Mouse (Mus musculus) ES-E14 (cell line): ENCODE data around the gene Epb41l2. TPM values are rescaled to one million over a fixed set of nuclear protein-coding genes. Genes with fewer than 3 reads are reported as not detected.

Source experiments
- DNase-seq: peaks from one replicate; pipeline ENCODE4 v3.0.0-alpha.2; 2013; ENCODE audit warnings: low read depth, low spot score
- H3K27ac ChIP-seq: 2 replicates; pipeline ENCODE4 v1.5.1; 2012; ENCODE audit warnings: low read depth, mild to moderate bottlenecking, low read length, moderate library complexity, mixed read lengths; ENCODE audit not compliant: poor library complexity, insufficient read depth, severe bottlenecking
- H3K36me3 ChIP-seq: 2 replicates; pipeline ENCODE4 v1.6.1; 2012; ENCODE audit warnings: mild to moderate bottlenecking, low read length, moderate library complexity, mixed read lengths; ENCODE audit not compliant: control insufficient read depth, poor library complexity, insufficient read depth, severe bottlenecking
- H3K4me1 ChIP-seq, 2 experiments: fragments of 150-350 bp in 1 of 2; sonication (generic) in 1 of 2; 2 replicates each; pipeline ENCODE4 v1.6.1; 2012; ENCODE audit warnings: low read length in 2 of 2, mild to moderate bottlenecking in 1 of 2, mixed read lengths in 1 of 2; ENCODE audit not compliant: control insufficient read depth in 2 of 2, insufficient read depth in 2 of 2, poor library complexity in 1 of 2
- H3K4me3 ChIP-seq, 2 experiments: fragments of 150-350 bp in 1 of 2; sonication (generic) in 1 of 2; 2 replicates each; pipeline ENCODE4 v1.5.1; 2012; ENCODE audit warnings: low read length in 2 of 2, low read depth in 1 of 2, mild to moderate bottlenecking in 1 of 2, mixed read lengths in 1 of 2; ENCODE audit not compliant: insufficient read depth in 1 of 2, poor library complexity in 1 of 2, severe bottlenecking in 1 of 2
- H3K9ac ChIP-seq: 2 replicates; pipeline ENCODE4 v1.6.1; 2012; ENCODE audit warnings: low read depth, mild to moderate bottlenecking, low read length, mixed read lengths; ENCODE audit not compliant: poor library complexity, insufficient read depth, severe bottlenecking
- H3K9me3 ChIP-seq: fragments of 150-350 bp; sonication (generic); 2 replicates; pipeline ENCODE4 v1.6.1; 2012; ENCODE audit warnings: low read depth, mild to moderate bottlenecking, low read length; ENCODE audit not compliant: control insufficient read depth, insufficient read depth
- CHD2 ChIP-seq: IDR thresholded peaks from 2 replicates; pipeline ENCODE4 v1.6.1; 2014; ENCODE audit warnings: mild to moderate bottlenecking, low read depth, low read length, inconsistent platforms
- HCFC1 ChIP-seq: IDR thresholded peaks from 2 replicates; pipeline ENCODE4 v1.6.1; 2012; ENCODE audit warnings: low read length, inconsistent platforms, borderline replicate concordance; ENCODE audit not compliant: insufficient read depth
- MAFK ChIP-seq: IDR thresholded peaks from 2 replicates; pipeline ENCODE4 v1.6.1; 2014; ENCODE audit warnings: mild to moderate bottlenecking, low read depth, low read length, inconsistent platforms; ENCODE audit not compliant: insufficient read depth
- ZC3H11A ChIP-seq: IDR thresholded peaks from 2 replicates; pipeline ENCODE4 v1.6.1; 2012; ENCODE audit warnings: low read depth, mild to moderate bottlenecking, inconsistent platforms, low read length, borderline replicate concordance
- ZNF384 ChIP-seq: IDR thresholded peaks from 2 replicates; pipeline ENCODE4 v1.6.1; 2012; ENCODE audit warnings: low read depth, low read length, inconsistent platforms
- in situ Hi-C, 2 experiments: fragments of 600-800 bp; cut with MboI; formaldehyde crosslinking; loops; one replicate each; pipeline ENCODE4 v1.15.1; 2025; ENCODE audit warnings: low sequenced_read_pairs in 2 of 2, inconsistent platforms in 1 of 2; ENCODE audit not compliant: unreplicated experiment in 2 of 2
- total RNA-seq: library from RNA; depleted of rRNA; stranded (reverse); fragments of 300-350 nt; gene quantifications from 2 replicates; pipeline ENCODE4 v1.2.3, GENCODE M21; 2012

Gene Epb41l2
- total RNA-seq, 1 experiment = 72.5 TPM

- H3K9me3 ChIP-seq = no peaks in the 10 kb centered on the region
- no peak overlapping the region for H3K4me3 ChIP-seq
- no peak overlapping the region for H3K9ac ChIP-seq
- H3K27ac ChIP-seq = no peak overlapping the region
- in situ Hi-C loops = no loop called here
- TF ChIP-seq HCFC1 (no peak), ZC3H11A (no peak), ZNF384 (no peak), CHD2 (no peak), MAFK (no peak)
- H3K4me1 ChIP-seq = peaks cover 0 to 2% of the 10 kb centered on the region in 2 experiments; a peak in 2 of 4 replicates
- no peaks in the 10 kb centered on the region for H3K36me3 ChIP-seq
- DNase-seq = no peak
Observed at GRCm38 (mm10) chr10:25366691-25367090, 7.1 kb downstream of the Epb41l2 start.

- Histone ChIP-seq H3K4me1 (peaks cover 5 to 9% of the 10 kb centered on the region in 2 experiments), H3K36me3 (no peaks in the 10 kb centered on the region), H3K4me3 (no peak overlapping the region), H3K9ac (no peak overlapping the region), H3K9me3 (no peaks in the 10 kb centered on the region), H3K27ac (no peak overlapping the region)
- no peak for DNase-seq
- in situ Hi-C loops = no loop called here
- TF ChIP-seq HCFC1 (no peak), CHD2 (no peak), MAFK (no peak), ZC3H11A (no peak), ZNF384 (no peak)
Observed at GRCm38 (mm10) chr10:25368928-25369327, 9.3 kb downstream of the Epb41l2 start.

- in situ Hi-C loops = no loop called here
- Histone ChIP-seq H3K9me3 (no peaks in the 10 kb centered on the region), H3K4me3 (no peak overlapping the region), H3K4me1 (peaks cover 5 to 9% of the 10 kb centered on the region in 2 experiments), H3K36me3 (no peaks in the 10 kb centered on the region), H3K9ac (no peak overlapping the region), H3K27ac (peak overlapping the region; percentile 18; the same call in 1 of the 2 replicates)
- TF ChIP-seq ZC3H11A (no peak), MAFK (no peak), CHD2 (no peak), ZNF384 (no peak), HCFC1 (no peak)
- no peak for DNase-seq
Observed at GRCm38 (mm10) chr10:25369691-25370090, 10.1 kb downstream of the Epb41l2 start.

GRCm38 (mm10) chr10:25371336-25371735 is 11.7 kb downstream of the Epb41l2 start:
- Histone ChIP-seq H3K4me3 (no peak overlapping the region), H3K9me3 (no peaks in the 10 kb centered on the region), H3K27ac (no peak overlapping the region), H3K4me1 (peaks cover 5 to 9% of the 10 kb centered on the region in 2 experiments), H3K36me3 (no peaks in the 10 kb centered on the region), H3K9ac (no peak overlapping the region; the same call in 1 of the 2 replicates)
- no peak for DNase-seq
- TF ChIP-seq ZNF384 = no peak
- no peak for TF ChIP-seq HCFC1
- no peak for TF ChIP-seq CHD2
- no peak for TF ChIP-seq ZC3H11A
- TF ChIP-seq MAFK = no peak
- in situ Hi-C loops = no loop called here

GRCm38 (mm10) chr10:25371915-25372371 is 12.3 kb downstream of the Epb41l2 start:
- DNase-seq = no peak
- TF ChIP-seq MAFK (no peak), HCFC1 (no peak), ZNF384 (no peak), ZC3H11A (no peak), CHD2 (no peak)
- no peak overlapping the region for H3K27ac ChIP-seq

More at GRCm38 (mm10) chr10:25371915-25372371, 12.3 kb downstream of the Epb41l2 start:
- Histone ChIP-seq H3K9me3 (no peaks in the 10 kb centered on the region), H3K9ac (no peak overlapping the region), H3K36me3 (no peaks in the 10 kb centered on the region), H3K4me1 (peaks cover 5 to 9% of the 10 kb centered on the region in 2 experiments), H3K4me3 (no peak overlapping the region)
- in situ Hi-C loops = no loop called here
